Comparison of ENCODE assay signal across 32 mouse cellular contexts in the genomic region with DNA sequence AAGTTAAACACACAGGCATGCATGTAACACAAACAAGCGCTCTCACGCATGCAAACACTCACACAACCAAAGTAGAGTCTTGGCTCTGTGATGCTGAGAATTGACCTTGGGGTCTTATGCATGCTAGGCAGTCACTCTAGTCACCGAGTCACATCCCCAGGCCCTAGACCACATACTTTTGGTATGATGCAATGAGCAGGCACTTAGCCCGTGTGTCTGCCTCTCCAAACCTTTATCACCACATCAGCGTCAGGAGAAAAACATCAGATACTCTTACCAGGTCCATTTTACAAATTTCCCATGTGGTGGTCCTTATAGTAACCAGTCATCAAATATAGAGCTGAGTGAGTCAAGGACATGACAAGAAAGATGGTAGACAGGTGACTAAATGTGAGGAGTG. TPM values are rescaled to one million over a fixed set of nuclear protein-coding genes. Genes with fewer than 3 reads are reported as not detected.
DNase-seq lines count a peak whose midpoint lies in the region; ATAC-seq and TF ChIP-seq lines count a peak whose summit lies in the region.
"Had no signal": no experiment of that assay in that cellular context is flagged by ENCODE, and none has a peak within 500 bp of the region (broad histone marks: within the 10 kb centered on the region; RNA-seq: fewer than 3 reads in every experiment).

No protein-coding gene starts in this region.

- peak; percentile 49 for DNase-seq in midbrain, embryonic 11.5 days (ENCODE audit: low spot score, missing footprints)
- DNase-seq in Muller cell, postnatal 12 days (ENCODE audit: inconsistent ontology term) = peak; percentile 18
- no peak for DNase-seq in embryo, embryonic 10.5 days (ENCODE audit: low spot score)
- DNase-seq: adrenal gland, adult 2 months; adrenal gland, postnatal 14 days; B cell, adult 2 months; cerebellum, adult 11 months; cerebellum, adult 2 months; cerebellum, adult 9-11 months; cerebellum, postnatal 25 days; embryo, embryonic 11 days; gastrocnemius, postnatal 14 days; heart, postnatal 36 days had no signal

- TF ChIP-seq CTCF in intestine, postnatal 0 days (IDR thresholded peaks at IDR 0.05; ENCODE audit: low read depth) = no peak

- no peak overlapping the region for H3K27ac ChIP-seq in midbrain, embryonic 11.5 days (ENCODE audit: low read depth, low read length)
- no peak overlapping the region for H3K27ac ChIP-seq in midbrain, embryonic 16.5 days (ENCODE audit: low read length)
- H3K27ac ChIP-seq in intestine, postnatal 0 days (ENCODE audit: low read depth, low read length) = no peak overlapping the region; the same call in 1 of the 2 replicates
- H3K27ac ChIP-seq: embryonic facial prominence, embryonic 10.5 days; embryonic facial prominence, embryonic 13.5 days; forebrain, embryonic 10.5 days; forebrain, embryonic 13.5 days; hindbrain, embryonic 10.5 days; hindbrain, embryonic 13.5 days; intestine, embryonic 15.5 days had no signal

- WGBS in midbrain, embryonic 11.5 days = 93% methylated on average over 5 of the region's 5 CpGs
- 84% methylated on average over 5 of the region's 5 CpGs for WGBS in midbrain, embryonic 16.5 days
- WGBS in intestine, postnatal 0 days = 73% methylated on average over 5 of the region's 5 CpGs

- H3K4me2 ChIP-seq in midbrain, embryonic 11.5 days = no peak overlapping the region
- no peak overlapping the region for H3K4me2 ChIP-seq in midbrain, embryonic 16.5 days (ENCODE audit: low read length)
- no peak overlapping the region for H3K4me2 ChIP-seq in intestine, postnatal 0 days (replicated peaks; ENCODE audit: low read depth)
- H3K4me2 ChIP-seq: embryonic facial prominence, embryonic 13.5 days; forebrain, embryonic 13.5 days; heart, embryonic 11.5 days; hindbrain, embryonic 13.5 days; intestine, embryonic 15.5 days had no signal

- H3K4me3 ChIP-seq in midbrain, embryonic 11.5 days (ENCODE audit: low read depth, low read length) = no peak overlapping the region
- no peak overlapping the region for H3K4me3 ChIP-seq in midbrain, embryonic 16.5 days (ENCODE audit: low read depth, low read length)
- H3K4me3 ChIP-seq in intestine, postnatal 0 days (ENCODE audit: low read depth, low read length) = no peak overlapping the region
- H3K4me3 ChIP-seq: embryonic facial prominence, embryonic 10.5 days; embryonic facial prominence, embryonic 13.5 days; forebrain, embryonic 10.5 days; forebrain, embryonic 13.5 days; hindbrain, embryonic 10.5 days; hindbrain, embryonic 13.5 days; intestine, embryonic 15.5 days had no signal

- H3K27me3 ChIP-seq in midbrain, embryonic 11.5 days (ENCODE audit: control insufficient read depth, insufficient read depth, low read length) = no peaks in the 10 kb centered on the region
- no peaks in the 10 kb centered on the region for H3K27me3 ChIP-seq in midbrain, embryonic 16.5 days (ENCODE audit: control insufficient read depth, insufficient read depth, low read depth, low read length)
- H3K27me3 ChIP-seq in intestine, postnatal 0 days (replicated peaks; ENCODE audit: control insufficient read depth, insufficient read depth, low read length) = no peaks in the 10 kb centered on the region
- H3K27me3 ChIP-seq: CH12.LX; embryonic facial prominence, embryonic 13.5 days; forebrain, embryonic 13.5 days; hindbrain, embryonic 13.5 days; intestine, embryonic 15.5 days had no signal

- no peaks in the 10 kb centered on the region for H3K4me1 ChIP-seq in midbrain, embryonic 11.5 days (ENCODE audit: control insufficient read depth, insufficient read depth, low read length)
- H3K4me1 ChIP-seq in midbrain, embryonic 16.5 days (ENCODE audit: control insufficient read depth, insufficient read depth, low read length) = no peaks in the 10 kb centered on the region
- peaks cover 7% of the 10 kb centered on the region; the same call in 1 of the 2 replicates for H3K4me1 ChIP-seq in intestine, postnatal 0 days (replicated peaks; ENCODE audit: control insufficient read depth, insufficient read depth, low read length)
- H3K4me1 ChIP-seq: forebrain, embryonic 10.5 days; forebrain, embryonic 13.5 days; hindbrain, embryonic 10.5 days had no signal

- H3K9ac ChIP-seq in midbrain, embryonic 11.5 days (ENCODE audit: low read length) = no peak overlapping the region
- H3K9ac ChIP-seq in midbrain, embryonic 16.5 days (ENCODE audit: low read depth, low read length) = no peak overlapping the region
- H3K9ac ChIP-seq in intestine, postnatal 0 days (ENCODE audit: low read depth, low read length) = no peak overlapping the region
- H3K9ac ChIP-seq: embryonic facial prominence, embryonic 13.5 days; forebrain, embryonic 13.5 days; hindbrain, embryonic 13.5 days; intestine, embryonic 15.5 days had no signal

- peaks cover 3% of the 10 kb centered on the region; the same call in 1 of the 2 replicates for H3K36me3 ChIP-seq in midbrain, embryonic 11.5 days (ENCODE audit: control insufficient read depth, insufficient read depth, low read length)
- peaks cover 2% of the 10 kb centered on the region; the same call in 1 of the 2 replicates for H3K36me3 ChIP-seq in midbrain, embryonic 16.5 days (ENCODE audit: control insufficient read depth, insufficient read depth, low read length)
- H3K36me3 ChIP-seq in intestine, postnatal 0 days (ENCODE audit: control insufficient read depth, insufficient read depth) = no peaks in the 10 kb centered on the region; the same call in 1 of the 2 replicates

- no peak for ATAC-seq in midbrain, embryonic 11.5 days (ENCODE audit: low FRiP score)
- no peak for ATAC-seq in midbrain, embryonic 16.5 days
- 0 out of 2 replicates have a peak, but pooled peaks have one; percentile 18 for ATAC-seq in megakaryocyte progenitor cell, adult 5-6 weeks (replicated peaks; ENCODE audit: poor library complexity)
- ATAC-seq in intestine, postnatal 0 days = no peak
- ATAC-seq: forebrain, embryonic 13.5 days; forebrain, embryonic 16.5 days; intestine, embryonic 15.5 days had no signal

- no peaks in the 10 kb centered on the region for H3K9me3 ChIP-seq in midbrain, embryonic 11.5 days (ENCODE audit: control insufficient read depth, low read length)
- no peaks in the 10 kb centered on the region for H3K9me3 ChIP-seq in midbrain, embryonic 16.5 days (replicated peaks; ENCODE audit: control insufficient read depth, low read length, poor library complexity, severe bottlenecking)
- H3K9me3 ChIP-seq in intestine, postnatal 0 days (ENCODE audit: control insufficient read depth) = no peaks in the 10 kb centered on the region
- H3K9me3 ChIP-seq: embryonic facial prominence, embryonic 10.5 days; embryonic facial prominence, embryonic 13.5 days; forebrain, embryonic 10.5 days; forebrain, embryonic 13.5 days; G1E; hindbrain, embryonic 10.5 days; hindbrain, embryonic 13.5 days; intestine, embryonic 15.5 days had no signal

RNA-seq across cellular contexts. Expression of gene Bicra, which starts 37.1 kb away (rescaled TPM):
- 5.0 and 6.1 TPM in 2 replicates for polyA plus RNA-seq in midbrain, embryonic 11.5 days (2014; fragmentation: Nextera tagmentation; extraction: Ambion mirVana)
- 5.9 and 7.7 TPM in 2 replicates for polyA plus RNA-seq in midbrain, embryonic 16.5 days (2015; fragmentation: Nextera tagmentation; extraction: Ambion mirVana)
- total RNA-seq in megakaryocyte progenitor cell, adult 5-6 weeks (2015) = 14.7 and 14.9 TPM in 2 replicates
- 1.1 and 3.4 TPM in 2 replicates for total RNA-seq in megakaryocyte progenitor cell, adult 5-6 weeks (2017)
- polyA plus RNA-seq in intestine, postnatal 0 days (2015; fragmentation: Nextera tagmentation; extraction: Ambion mirVana) = 1.6 and 1.7 TPM in 2 replicates

RNA-seq across cellular contexts. Expression of gene Ehd2, which starts 43.3 kb away (rescaled TPM):
- polyA plus RNA-seq in midbrain, embryonic 11.5 days (2014; fragmentation: Nextera tagmentation; extraction: Ambion mirVana) = 8.9 and 10.9 TPM in 2 replicates
- polyA plus RNA-seq in midbrain, embryonic 16.5 days (2015; fragmentation: Nextera tagmentation; extraction: Ambion mirVana) = 4.6 and 4.9 TPM in 2 replicates
- total RNA-seq in megakaryocyte progenitor cell, adult 5-6 weeks (2015) = 0.07 and 0.27 TPM in 2 replicates
- 0.21 and 0.24 TPM in 2 replicates for total RNA-seq in megakaryocyte progenitor cell, adult 5-6 weeks (2017)
- 29.3 and 30.9 TPM in 2 replicates for polyA plus RNA-seq in intestine, postnatal 0 days (2015; fragmentation: Nextera tagmentation; extraction: Ambion mirVana)

RNA-seq across cellular contexts. Expression of gene Zfp541, which starts 51.0 kb away (rescaled TPM):
- not detected in 2 replicates for polyA plus RNA-seq in midbrain, embryonic 11.5 days (2014; fragmentation: Nextera tagmentation; extraction: Ambion mirVana)
- polyA plus RNA-seq in midbrain, embryonic 16.5 days (2015; fragmentation: Nextera tagmentation; extraction: Ambion mirVana) = 0.14 and 0.15 TPM in 2 replicates
- 0.15 TPM in 1 of 2 replicates, not detected in the other for total RNA-seq in megakaryocyte progenitor cell, adult 5-6 weeks (2015)
- total RNA-seq in megakaryocyte progenitor cell, adult 5-6 weeks (2017) = 0.04 TPM in 1 of 2 replicates, not detected in the other
- 0.14 TPM in 1 of 2 replicates, not detected in the other for polyA plus RNA-seq in intestine, postnatal 0 days (2015; fragmentation: Nextera tagmentation; extraction: Ambion mirVana)
- total RNA-seq: common myeloid progenitor, adult 5-6 weeks; G1E; gastrocnemius, adult 18-20 months; gastrocnemius, postnatal 14 days; heart, adult 8-10 months; heart, postnatal 36 days had no signal
- polyA plus RNA-seq: forebrain, embryonic 10.5 days; forebrain, embryonic 13.5 days; G1E; heart, embryonic 11.5 days; heart, embryonic 14.5 days; heart, postnatal 0 days had no signal
